Mouse (Mus musculus) stomach, embryonic 15.5 days (tissue): ENCODE data around the gene Kcne3. TPM values are rescaled to one million over a fixed set of nuclear protein-coding genes. Genes with fewer than 3 reads are reported as not detected.

Experiments
- ATAC-seq: fragments of 200-750 bp; cut with Nextera tagmentation; 2 replicates; pipeline ENCODE4 v1.8.0; 2017; ENCODE audit warnings: low read depth, moderate number of reproducible peaks, moderate TSS enrichment; ENCODE audit not compliant: insufficient read depth, low FRiP score
- H3K27ac ChIP-seq: fragments of 300-500 bp; sonication (generic); 2 replicates; pipeline ENCODE4 v1.5.1; 2015; ENCODE audit warnings: mild to moderate bottlenecking, inconsistent platforms
- H3K27me3 ChIP-seq: fragments of 300-500 bp; sonication (generic); replicated peaks from 2 replicates; pipeline ENCODE4 v1.6.1; 2015; ENCODE audit warnings: inconsistent platforms
- H3K36me3 ChIP-seq: fragments of 300-500 bp; sonication (generic); 2 replicates; pipeline ENCODE4 v1.6.1; 2015; ENCODE audit warnings: inconsistent platforms
- H3K4me1 ChIP-seq: fragments of 300-500 bp; sonication (generic); 2 replicates; pipeline ENCODE4 v1.6.1; 2015; ENCODE audit warnings: inconsistent platforms
- H3K4me2 ChIP-seq: fragments of 300-500 bp; sonication (generic); 2 replicates; pipeline ENCODE4 v1.6.1; 2015; ENCODE audit warnings: mild to moderate bottlenecking, inconsistent platforms
- H3K4me3 ChIP-seq: fragments of 300-500 bp; sonication (generic); replicated peaks from 2 replicates; pipeline ENCODE4 v1.5.1; 2015; ENCODE audit warnings: inconsistent platforms
- H3K9ac ChIP-seq: fragments of 300-500 bp; sonication (generic); 2 replicates; pipeline ENCODE4 v1.6.1; 2015; ENCODE audit warnings: inconsistent platforms
- H3K9me3 ChIP-seq: fragments of 300-500 bp; sonication (generic); 2 replicates; pipeline ENCODE4 v1.6.1; 2016; ENCODE audit warnings: inconsistent platforms
- WGBS: fragments of 180-500 bp; shearing (Covaris S2); methylation state at CpG from one replicate; pipeline ENCODE4 v1.1.7; 2015; 5-methylcytosine and 5-hydroxymethylcytosine counted together
- polyA plus RNA-seq: library from polyadenylated mRNA; unstranded; fragments of >200 nt; fragmentation: Nextera tagmentation; extraction: Ambion mirVana; gene quantifications from 2 replicates; pipeline ENCODE4 v1.2.1, GENCODE M21; 2015

Kcne3 gene
- polyA plus RNA-seq, result 24.4 and 26.2 TPM in 2 replicates

GRCm38 (mm10) chr7:100176269-100176668 lies at the start of gene Kcne3:
TSS of gene Kcne3 (plus strand) at chr7:100176502.
- ATAC-seq, result no peak
- Histone ChIP-seq H3K36me3 (no peaks in the 10 kb centered on the region), H3K4me3 (no peak within 1 kb of the TSS), H3K27me3 (0 out of 2 replicates have a peak, but pooled peaks cover 3% of the 10 kb centered on the region), H3K4me2 (no peak within 1 kb of the TSS), H3K9me3 (no peaks in the 10 kb centered on the region), H3K27ac (no peak within 1 kb of the TSS), H3K9ac (no peak within 1 kb of the TSS), H3K4me1 (peaks cover 16% of the 10 kb centered on the region; the same call in 1 of the 2 replicates)
- WGBS, result 75% methylated on average over 3 of the region's 3 CpGs

GRCm38 (mm10) chr7:100126514-100126913 lies 49.8 kb upstream of the Kcne3 start:
- no peaks in the 10 kb centered on the region for H3K27me3 ChIP-seq
- H3K4me2 ChIP-seq, result no peak overlapping the region
- no peak overlapping the region for H3K4me3 ChIP-seq
- no peaks in the 10 kb centered on the region for H3K36me3 ChIP-seq
- H3K27ac ChIP-seq, result no peak overlapping the region
- 65% methylated on average over 7 of the region's 7 CpGs for WGBS
- no peaks in the 10 kb centered on the region for H3K9me3 ChIP-seq
- peaks cover 8% of the 10 kb centered on the region; the same call in 1 of the 2 replicates for H3K4me1 ChIP-seq
- H3K9ac ChIP-seq, result no peak overlapping the region
- peak; percentile 77 for ATAC-seq

GRCm38 (mm10) chr7:100128262-100129041 lies 47.9 kb upstream of the Kcne3 start:
- no peaks in the 10 kb centered on the region for H3K27me3 ChIP-seq
- no peak overlapping the region for H3K4me3 ChIP-seq
- H3K9ac ChIP-seq, result no peak overlapping the region
- ATAC-seq, result no peak
- H3K4me1 ChIP-seq, result peaks cover 8% of the 10 kb centered on the region; the same call in 1 of the 2 replicates
- H3K9me3 ChIP-seq, result no peaks in the 10 kb centered on the region
- H3K36me3 ChIP-seq, result no peaks in the 10 kb centered on the region
- H3K27ac ChIP-seq, result no peak overlapping the region
- WGBS, result 58% methylated on average over 7 of the region's 7 CpGs
- H3K4me2 ChIP-seq, result no peak overlapping the region

GRCm38 (mm10) chr7:100130592-100130991 lies 45.7 kb upstream of the Kcne3 start:
- 34% methylated on average over 6 of the region's 6 CpGs for WGBS
- H3K9ac ChIP-seq, result no peak overlapping the region
- H3K4me1 ChIP-seq, result peaks cover 7% of the 10 kb centered on the region; the same call in 1 of the 2 replicates
- no peak overlapping the region for H3K4me2 ChIP-seq
- H3K9me3 ChIP-seq, result no peaks in the 10 kb centered on the region
- no peaks in the 10 kb centered on the region for H3K36me3 ChIP-seq
- no peak overlapping the region for H3K4me3 ChIP-seq
- no peak for ATAC-seq
- H3K27ac ChIP-seq, result no peak overlapping the region
- H3K27me3 ChIP-seq, result no peaks in the 10 kb centered on the region

- Histone ChIP-seq H3K27ac (no peak overlapping the region), H3K36me3 (no peaks in the 10 kb centered on the region), H3K4me3 (no peak overlapping the region), H3K27me3 (no peaks in the 10 kb centered on the region), H3K9ac (no peak overlapping the region), H3K4me2 (no peak overlapping the region), H3K9me3 (no peaks in the 10 kb centered on the region), H3K4me1 (peaks cover 6% of the 10 kb centered on the region; the same call in 1 of the 2 replicates)
- ATAC-seq, result no peak; the same call in 1 of the 2 replicates
- 69% methylated on average over 1 of the region's 1 CpGs for WGBS
Measured at GRCm38 (mm10) chr7:100132379-100132778, 43.9 kb upstream of the Kcne3 start.

GRCm38 (mm10) chr7:100137038-100137437 lies 39.3 kb upstream of the Kcne3 start:
- Histone ChIP-seq H3K4me1 (no peaks in the 10 kb centered on the region), H3K4me3 (no peak overlapping the region), H3K36me3 (no peaks in the 10 kb centered on the region), H3K9me3 (no peaks in the 10 kb centered on the region), H3K27me3 (no peaks in the 10 kb centered on the region), H3K4me2 (no peak overlapping the region), H3K9ac (no peak overlapping the region), H3K27ac (no peak overlapping the region)
- 77% methylated on average over 9 of the region's 9 CpGs for WGBS
- no peak for ATAC-seq

- Histone ChIP-seq H3K4me3 (no peak overlapping the region), H3K27me3 (no peaks in the 10 kb centered on the region), H3K36me3 (no peaks in the 10 kb centered on the region), H3K4me2 (no peak overlapping the region), H3K9ac (no peak overlapping the region), H3K4me1 (no peaks in the 10 kb centered on the region), H3K27ac (no peak overlapping the region), H3K9me3 (no peaks in the 10 kb centered on the region)
- WGBS, result 95% methylated on average over 4 of the region's 4 CpGs
- no peak for ATAC-seq
Measured at GRCm38 (mm10) chr7:100138075-100138474, 38.2 kb upstream of the Kcne3 start.

GRCm38 (mm10) chr7:100140591-100140990 lies 35.7 kb upstream of the Kcne3 start:
- H3K36me3 ChIP-seq, result no peaks in the 10 kb centered on the region
- no peaks in the 10 kb centered on the region for H3K4me1 ChIP-seq
- no peak for ATAC-seq
- H3K4me2 ChIP-seq, result no peak overlapping the region
- 62% methylated on average over 1 of the region's 1 CpGs for WGBS
- no peaks in the 10 kb centered on the region for H3K27me3 ChIP-seq
- H3K9ac ChIP-seq, result no peak overlapping the region
- no peak overlapping the region for H3K4me3 ChIP-seq
- H3K9me3 ChIP-seq, result no peaks in the 10 kb centered on the region
- H3K27ac ChIP-seq, result no peak overlapping the region

GRCm38 (mm10) chr7:100148586-100148985 lies 27.7 kb upstream of the Kcne3 start:
- Histone ChIP-seq H3K4me2 (no peak overlapping the region), H3K9me3 (no peaks in the 10 kb centered on the region), H3K27ac (no peak overlapping the region), H3K4me1 (no peaks in the 10 kb centered on the region), H3K9ac (no peak overlapping the region), H3K4me3 (no peak overlapping the region), H3K36me3 (no peaks in the 10 kb centered on the region), H3K27me3 (no peaks in the 10 kb centered on the region)
- no peak for ATAC-seq
- WGBS, result 77% methylated on average over 4 of the region's 4 CpGs

- Histone ChIP-seq H3K36me3 (no peaks in the 10 kb centered on the region), H3K27ac (no peak overlapping the region), H3K9me3 (no peaks in the 10 kb centered on the region), H3K4me2 (no peak overlapping the region), H3K27me3 (no peaks in the 10 kb centered on the region), H3K4me1 (no peaks in the 10 kb centered on the region), H3K4me3 (no peak overlapping the region), H3K9ac (no peak overlapping the region)
- WGBS, result 62% methylated on average over 10 of the region's 10 CpGs
- ATAC-seq, result no peak
Measured at GRCm38 (mm10) chr7:100150086-100150485, 26.2 kb upstream of the Kcne3 start.

- 80% methylated on average over 11 of the region's 11 CpGs for WGBS
- Histone ChIP-seq H3K9ac (no peak overlapping the region), H3K9me3 (no peaks in the 10 kb centered on the region), H3K27me3 (no peaks in the 10 kb centered on the region), H3K27ac (no peak overlapping the region), H3K36me3 (no peaks in the 10 kb centered on the region), H3K4me1 (no peaks in the 10 kb centered on the region), H3K4me2 (no peak overlapping the region), H3K4me3 (no peak overlapping the region)
- ATAC-seq, result no peak
Measured at GRCm38 (mm10) chr7:100150626-100151025, 25.7 kb upstream of the Kcne3 start.

- H3K4me3 ChIP-seq, result no peak overlapping the region
- H3K27me3 ChIP-seq, result no peaks in the 10 kb centered on the region
- no peaks in the 10 kb centered on the region for H3K9me3 ChIP-seq
- H3K27ac ChIP-seq, result no peak overlapping the region
- no peak overlapping the region for H3K4me2 ChIP-seq
- 73% methylated on average over 4 of the region's 4 CpGs for WGBS
- ATAC-seq, result no peak
- H3K36me3 ChIP-seq, result no peaks in the 10 kb centered on the region
- no peak overlapping the region for H3K9ac ChIP-seq
- no peaks in the 10 kb centered on the region for H3K4me1 ChIP-seq
Measured at GRCm38 (mm10) chr7:100157669-100158068, 18.6 kb upstream of the Kcne3 start.
